Mouse (Mus musculus) layer of hippocampus, adult 9-10 months (tissue): Measurements from ENCODE around the gene Olfr715b.
"Not testable (repeated sequence)": the region's sequence is repeated elsewhere in the genome, so short reads cannot be mapped to it uniquely, and the experiment has no call there.

Source experiments
- DNase-seq: peaks from one replicate; pipeline ENCODE4 v3.0.0; 2022; ENCODE audit warnings: low spot score

Gene Olfr715b

GRCm38 (mm10) chr7:107110269-107110668 is at the start of gene Olfr715b:
Olfr715b (minus strand) TSS chr7:107110369.
- not testable (repeated sequence) for DNase-seq

- DNase-seq = not testable (repeated sequence)
These were observed 27.9 kb upstream of the Olfr715b start, which contains the start of gene Olfr716 for GRCm38 (mm10) chr7:107138027-107138426. Olfr716 (plus strand) TSS chr7:107138327.

- not testable (repeated sequence) for DNase-seq
These were observed 20.8 kb upstream of the Olfr715b start, which contains the start of gene Olfr715 for GRCm38 (mm10) chr7:107130983-107131382. Olfr715 (minus strand) TSS chr7:107131083.

GRCm38 (mm10) chr7:107092920-107093319 is 17.2 kb downstream of the Olfr715b start, which contains the start of gene Olfr17:
Olfr17 (plus strand) TSS chr7:107093220.
- no peak for DNase-seq

- DNase-seq = no peak
These were observed 39.5 kb downstream of the Olfr715b start, which contains the start of gene Olfr714 for GRCm38 (mm10) chr7:107070681-107071080. Olfr714 (plus strand) TSS chr7:107070981.
